Mouse (Mus musculus) heart, adult 8-10 months (tissue): ENCODE results near the gene Hint2. TPM values are rescaled to one million over a fixed set of nuclear protein-coding genes. Genes with fewer than 3 reads are reported as not detected.

Experiments used
- DNase-seq: peaks from one replicate; pipeline ENCODE4 v3.0.0; 2022; ENCODE audit warnings: low spot score
- total RNA-seq, 4 experiments: library from RNA; stranded (reverse); gene quantifications; 2 replicates each; pipeline ENCODE4 v1.2.4; 2022

The Hint2 gene
- total RNA-seq, 4 experiments from 2014 or later: 162 to 188 (median 167) TPM

- no peak for DNase-seq
These were observed 469 bp downstream of the Hint2 start for GRCm38 (mm10) chr4:43655656-43656338.

GRCm38 (mm10) chr4:43653161-43654015 lies 2.9 kb downstream of the Hint2 start, which contains the start of gene Spag8:
Spag8 (minus strand) TSS chr4:43653594.
- DNase-seq: no peak

GRCm38 (mm10) chr4:43652726-43653125 lies 3.5 kb downstream of the Hint2 start:
- DNase-seq: no peak

GRCm38 (mm10) chr4:43649783-43650182 lies 6.5 kb downstream of the Hint2 start:
- no peak for DNase-seq

- DNase-seq: no peak
These were observed 15.8 kb downstream of the Hint2 start for GRCm38 (mm10) chr4:43640491-43640890.

GRCm38 (mm10) chr4:43640076-43640475 lies 16.2 kb downstream of the Hint2 start:
- DNase-seq: no peak

- no peak for DNase-seq
These were observed 19.5 kb downstream of the Hint2 start for GRCm38 (mm10) chr4:43636751-43637150.

GRCm38 (mm10) chr4:43634621-43635374 lies 21.5 kb downstream of the Hint2 start:
- no peak for DNase-seq

- DNase-seq: no peak
These were observed 22.5 kb downstream of the Hint2 start for GRCm38 (mm10) chr4:43633736-43634135.

- no peak for DNase-seq
These were observed 23.0 kb downstream of the Hint2 start for GRCm38 (mm10) chr4:43633296-43633695.

GRCm38 (mm10) chr4:43631956-43632920 lies 24.0 kb downstream of the Hint2 start:
- no peak for DNase-seq

- peak; percentile 24 for DNase-seq
These were observed 25.0 kb downstream of the Hint2 start, which contains the start of gene Npr2 for GRCm38 (mm10) chr4:43631046-43631955. Npr2 (plus strand) TSS chr4:43631935.

- no peak for DNase-seq
These were observed 25.6 kb downstream of the Hint2 start for GRCm38 (mm10) chr4:43630671-43631045.

GRCm38 (mm10) chr4:43630030-43630581 lies 26.2 kb downstream of the Hint2 start:
- DNase-seq: peak; percentile 88

- DNase-seq: no peak
These were observed 27.0 kb downstream of the Hint2 start for GRCm38 (mm10) chr4:43629106-43629817.

- no peak for DNase-seq
These were observed 36.0 kb downstream of the Hint2 start for GRCm38 (mm10) chr4:43620146-43620778.

- DNase-seq: no peak
These were observed 43.1 kb downstream of the Hint2 start for GRCm38 (mm10) chr4:43613060-43613730.

- DNase-seq: no peak
These were observed 43.7 kb downstream of the Hint2 start for GRCm38 (mm10) chr4:43612534-43612933.
